Mouse (Mus musculus) ES-Bruce4 (cell line): ENCODE results near the gene Akt1s1.

Experiments used
- CTCF ChIP-seq: IDR thresholded peaks from one replicate; pipeline ENCODE4 v1.8.1; 2011; ENCODE audit warnings: low read depth, low read length
- EP300 ChIP-seq: IDR thresholded peaks from 2 replicates; pipeline ENCODE4 v1.6.1; 2011; ENCODE audit warnings: low read depth, low read length; ENCODE audit not compliant: insufficient read depth
- POLR2A ChIP-seq: IDR thresholded peaks from one replicate; pipeline ENCODE4 v1.8.1; 2011; ENCODE audit warnings: low read length; ENCODE audit not compliant: insufficient read depth

- TF ChIP-seq POLR2A (no peak), CTCF (no peak), EP300 (no peak)
Observed at GRCm38 (mm10) chr7:44826771-44827170, 22.0 kb upstream of the Akt1s1 start.
